Mouse (Mus musculus) G1E-ER4 (cell line): ENCODE data around the gene Col23a1. TPM values are rescaled to one million over a fixed set of nuclear protein-coding genes. Genes with fewer than 3 reads are reported as not detected.

Experiments used
- GATA1 ChIP-seq: IDR thresholded peaks from one replicate; pipeline ENCODE4 v1.8.0; 2012; ENCODE audit warnings: low read length, inconsistent platforms
- polyA plus RNA-seq: library from polyadenylated mRNA; stranded (reverse); fragments of >175 nt; gene quantifications from 2 replicates; pipeline ENCODE4 v1.2.3, GENCODE M21; 2012

Col23a1 gene
- polyA plus RNA-seq, 1 experiment: not detected

DNA sequence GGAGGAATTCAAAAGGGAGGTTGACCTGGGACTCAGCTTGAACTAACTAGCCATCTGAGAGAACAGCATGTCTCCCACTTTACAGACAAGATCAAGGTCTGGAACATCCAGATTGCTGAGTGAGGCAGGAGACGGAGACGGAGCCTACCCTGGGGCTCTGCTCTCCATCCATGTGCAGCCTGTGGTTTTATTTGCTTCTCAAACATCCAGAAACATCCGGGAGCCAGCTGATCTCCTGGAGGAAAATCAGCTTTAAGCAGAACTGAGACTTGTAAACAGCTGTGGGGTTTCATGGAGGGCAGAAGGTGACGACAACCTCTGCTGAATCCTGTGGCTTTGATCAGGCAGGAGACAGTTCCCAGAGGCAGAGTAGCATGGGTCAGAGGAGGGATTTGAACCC is 256.1 kb downstream of the Col23a1 start:
- TF ChIP-seq GATA1: no peak

DNA sequence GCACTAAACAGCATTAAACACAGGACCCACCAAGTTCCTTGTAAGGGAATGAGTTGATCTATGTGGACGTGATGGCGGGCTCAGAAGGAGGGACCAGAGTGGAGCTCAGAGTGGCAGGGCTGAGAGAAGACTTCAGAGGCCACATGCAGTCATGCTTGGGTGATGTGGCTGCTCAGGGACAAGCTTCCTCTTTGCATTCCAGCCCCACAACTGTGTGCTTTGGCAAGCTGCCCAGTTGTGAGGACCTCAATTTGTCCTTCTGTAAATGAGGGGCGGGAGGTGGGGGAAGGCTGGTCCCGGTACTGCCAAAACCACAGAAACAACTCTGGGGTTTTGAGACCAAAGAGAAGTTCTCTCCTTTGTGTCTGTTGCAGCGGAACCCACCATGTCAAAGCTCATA is 261.5 kb downstream of the Col23a1 start:
- no peak for TF ChIP-seq GATA1

DNA sequence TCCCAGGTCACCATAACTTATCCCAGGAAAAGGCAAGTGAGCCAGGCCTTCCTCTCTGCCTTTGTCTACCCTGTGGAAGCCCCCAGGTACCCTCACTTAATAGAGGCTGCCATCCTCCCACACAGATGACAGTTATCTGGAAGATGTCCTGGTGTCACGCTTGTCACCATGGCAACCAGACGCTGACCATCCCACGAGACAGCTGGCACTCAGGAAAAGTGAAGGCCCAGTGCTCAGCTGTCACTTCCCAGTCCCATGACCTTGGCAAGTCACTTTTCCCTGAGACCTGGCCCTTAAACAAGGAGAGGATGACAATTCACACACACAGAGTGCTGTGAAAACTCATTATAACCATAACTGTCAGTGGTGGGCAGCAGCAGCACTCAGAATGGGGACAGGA is 262.4 kb downstream of the Col23a1 start:
- TF ChIP-seq GATA1: no peak

DNA sequence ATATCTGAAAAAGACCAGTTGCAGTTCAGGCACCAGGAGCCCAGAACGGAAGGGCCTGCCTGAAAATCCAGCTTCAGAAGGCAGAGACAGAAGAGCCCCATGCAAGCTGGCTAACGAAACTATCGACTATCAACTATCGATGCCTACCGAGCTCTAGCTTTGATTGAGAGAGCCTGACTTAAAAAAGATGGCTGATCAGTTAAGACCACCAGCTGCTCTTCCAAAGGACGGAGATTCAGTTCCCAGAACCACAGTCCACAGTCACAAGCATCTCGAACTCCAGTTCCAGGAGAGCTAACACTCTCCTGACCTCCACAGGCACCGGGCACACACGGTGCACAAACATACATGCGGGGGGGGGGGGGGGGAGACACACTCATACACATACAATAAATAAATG is 264.9 kb downstream of the Col23a1 start:
- no peak for TF ChIP-seq GATA1

DNA sequence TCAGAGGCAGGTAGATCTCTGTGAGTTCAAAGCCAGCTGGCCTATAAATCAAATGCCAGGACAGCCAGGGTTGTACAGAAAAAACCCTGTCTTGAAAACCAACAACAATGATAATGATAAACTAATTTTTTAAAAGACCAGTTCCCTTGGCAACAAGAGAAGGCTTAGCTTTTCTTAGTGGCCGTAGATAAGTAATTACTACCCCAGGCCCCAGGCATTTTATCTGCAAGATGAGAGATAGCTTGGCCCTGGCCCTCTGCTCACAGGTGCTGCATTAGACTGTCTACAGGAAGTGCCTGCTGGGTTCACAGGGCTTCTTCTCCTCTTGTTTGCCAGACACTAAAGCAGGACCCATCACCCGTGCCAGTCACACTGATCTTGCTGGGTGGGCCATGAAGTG is 265.3 kb downstream of the Col23a1 start:
- TF ChIP-seq GATA1: no peak

DNA sequence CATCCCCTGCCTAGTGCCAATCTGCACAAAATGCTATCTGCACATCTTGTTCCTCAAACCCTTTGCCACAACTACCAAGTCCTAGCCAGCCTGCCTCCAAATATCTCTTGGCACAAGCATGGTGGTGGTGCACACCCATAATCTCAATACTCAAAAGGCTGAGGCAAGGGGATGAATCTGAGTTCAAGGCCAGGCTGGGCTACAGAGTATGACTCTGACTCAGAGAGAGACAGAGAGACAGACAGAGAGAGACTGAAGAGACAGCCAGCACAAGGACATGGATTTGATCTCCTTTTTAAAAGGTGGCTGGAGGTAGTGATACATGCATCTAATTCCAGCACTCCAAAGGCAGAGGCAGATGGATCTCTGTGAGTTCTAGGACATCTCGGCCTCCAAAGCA is 273.6 kb downstream of the Col23a1 start:
- no peak for TF ChIP-seq GATA1

DNA sequence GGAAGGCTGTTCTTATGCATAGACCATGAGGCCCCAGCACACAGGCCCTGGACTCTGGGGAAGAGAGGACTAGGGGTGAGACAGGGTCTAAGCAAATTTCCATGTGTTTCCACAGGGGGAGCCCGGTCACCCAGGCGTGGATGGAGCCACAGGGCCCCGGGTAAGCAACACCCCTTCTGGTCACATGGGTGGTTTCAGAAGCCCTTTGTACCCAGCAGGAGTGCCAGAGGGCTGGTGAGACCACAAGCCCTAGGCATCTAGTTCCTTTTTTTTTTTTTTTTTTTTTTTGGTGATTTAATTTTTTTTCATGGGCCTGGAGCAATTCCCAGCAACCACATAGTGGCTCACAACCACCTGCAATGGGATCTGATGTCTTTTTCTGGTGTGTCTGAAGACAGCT is 275.3 kb downstream of the Col23a1 start:
- no peak for TF ChIP-seq GATA1

DNA sequence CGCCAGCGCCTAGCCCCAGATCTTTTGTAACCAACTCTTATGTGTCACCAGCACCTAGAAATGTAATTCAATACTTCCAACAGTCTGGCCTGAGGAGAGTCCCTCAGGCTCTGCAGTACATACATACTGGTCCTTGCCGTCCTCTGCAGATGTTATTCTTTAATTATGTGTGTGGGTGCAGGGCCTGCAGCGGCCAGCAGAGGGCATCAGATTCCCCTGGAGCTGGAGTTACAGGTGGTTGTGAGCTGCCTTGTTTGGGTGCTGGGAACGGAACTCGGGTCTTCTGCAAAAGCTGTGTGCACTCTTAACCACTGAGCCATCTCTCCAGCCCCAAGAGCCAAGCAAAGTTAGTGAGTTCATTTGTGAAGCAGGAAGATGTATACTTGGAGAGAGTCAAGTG is 276.2 kb downstream of the Col23a1 start:
- no peak for TF ChIP-seq GATA1

DNA sequence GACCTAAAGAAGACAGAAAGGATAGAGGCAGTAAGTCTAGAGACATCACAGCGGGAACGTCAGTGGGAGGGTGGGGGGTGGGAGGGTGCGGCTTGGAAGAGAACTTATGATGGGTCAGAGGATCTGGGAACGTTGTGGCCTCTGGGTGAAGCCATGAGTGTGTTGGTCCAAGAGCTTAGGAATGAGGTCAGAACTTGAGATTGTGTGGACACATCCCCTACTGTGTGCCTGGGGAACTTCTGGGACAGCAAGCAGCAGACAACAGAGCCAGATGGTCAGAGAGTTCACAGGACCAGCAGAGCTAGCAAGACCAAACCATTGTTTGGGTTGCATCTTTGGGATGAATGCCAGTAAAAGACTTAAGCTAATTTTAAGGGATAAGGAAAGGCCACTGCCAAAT is 279.1 kb downstream of the Col23a1 start:
- no peak for TF ChIP-seq GATA1

DNA sequence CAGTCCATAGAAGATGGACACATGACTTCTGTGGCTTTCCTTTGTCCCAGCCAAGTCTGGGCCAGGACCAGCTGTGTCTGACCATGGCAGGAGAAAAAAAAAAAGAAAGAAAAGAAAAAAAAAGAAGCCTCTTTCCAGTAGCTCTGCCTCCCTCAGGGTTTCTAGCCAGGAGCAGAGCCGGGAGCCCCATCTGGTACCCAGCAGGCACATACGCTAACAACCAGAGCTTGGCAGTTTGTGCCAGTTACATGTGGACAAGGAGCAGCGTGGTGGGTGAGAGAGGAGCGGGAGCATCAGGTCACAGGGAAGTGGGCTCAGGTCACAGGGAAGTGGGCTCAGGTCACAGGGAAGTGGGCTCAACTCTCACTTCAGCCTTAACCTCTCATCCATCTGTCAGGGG is 286.7 kb downstream of the Col23a1 start:
- TF ChIP-seq GATA1: no peak

DNA sequence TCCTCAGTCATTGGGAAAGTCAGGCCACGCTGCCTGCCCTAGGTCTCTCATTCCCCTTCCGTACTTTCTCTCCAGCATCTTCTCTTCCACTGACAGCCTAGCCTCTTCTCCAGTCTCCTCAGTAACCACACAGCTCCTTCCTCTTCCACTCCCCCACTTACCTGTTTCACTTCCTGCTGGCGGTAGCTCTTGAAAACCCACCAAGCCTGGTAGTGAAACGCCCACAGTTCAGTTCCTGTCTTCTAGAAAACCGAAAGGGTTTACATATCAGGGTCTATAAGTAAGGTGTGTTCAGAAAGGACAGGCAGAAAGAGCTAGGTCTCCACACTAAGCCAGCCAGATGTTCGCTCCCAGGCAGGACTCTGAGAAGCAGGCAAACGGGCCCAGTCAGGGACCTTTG is 287.9 kb downstream of the Col23a1 start:
- TF ChIP-seq GATA1: no peak

DNA sequence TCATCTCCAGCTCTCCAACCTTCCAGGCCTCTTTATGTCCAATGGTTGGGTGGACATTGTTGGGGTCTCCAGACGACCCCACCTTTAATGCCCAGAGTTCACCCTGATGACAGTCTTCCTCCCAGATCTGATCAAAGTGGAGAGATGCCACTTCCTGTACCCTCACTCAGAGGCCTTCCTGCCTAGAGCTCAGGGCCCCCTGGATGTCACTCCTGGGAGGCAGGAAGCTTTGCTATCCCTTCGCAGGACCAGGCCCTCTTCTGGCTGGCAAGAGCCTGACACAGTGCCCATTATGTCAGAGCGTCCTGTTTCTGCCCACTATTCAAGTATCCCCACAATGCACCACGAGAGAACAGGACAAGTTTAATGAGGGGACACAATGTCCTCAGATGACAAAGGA is 289.3 kb downstream of the Col23a1 start:
- TF ChIP-seq GATA1: no peak

DNA sequence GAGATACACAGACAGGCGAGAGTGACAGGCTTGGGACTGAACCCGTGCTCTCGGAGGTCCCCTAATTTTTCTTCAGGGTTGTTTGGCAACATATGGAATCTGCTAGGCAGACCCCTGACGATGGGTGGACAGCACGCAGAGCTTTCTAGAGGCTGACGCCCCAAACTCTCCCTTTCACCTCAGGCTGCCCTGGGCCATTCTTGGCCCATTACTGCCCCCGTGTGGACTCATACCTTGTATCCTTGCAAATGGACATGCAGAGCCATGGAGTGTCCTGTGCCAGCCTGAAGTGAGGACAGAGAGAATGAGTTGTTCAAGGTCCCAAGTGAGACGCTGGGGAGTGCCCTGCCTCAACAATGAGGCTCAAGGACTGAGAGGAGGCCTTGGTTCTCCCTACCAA is 293.0 kb downstream of the Col23a1 start:
- no peak for TF ChIP-seq GATA1

DNA sequence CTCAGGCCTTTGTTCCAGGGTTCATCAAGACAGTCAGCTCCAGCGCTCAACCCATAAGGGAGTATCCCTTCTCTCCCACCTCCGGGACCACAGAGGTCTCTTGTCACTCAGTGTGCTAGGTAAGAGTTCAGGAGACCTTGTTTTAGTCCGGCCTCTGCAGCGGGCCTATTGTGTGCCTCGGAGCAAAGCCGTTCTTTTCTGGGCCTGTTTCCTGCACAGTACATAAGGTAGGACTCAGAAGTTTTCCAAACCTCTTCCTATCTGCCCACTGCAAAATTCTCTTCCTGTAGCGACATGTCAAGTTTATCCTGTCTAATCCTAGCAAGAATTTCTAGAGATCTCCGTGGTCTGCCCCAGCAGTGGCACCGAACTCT is 294.3 kb downstream of the Col23a1 start:
- no peak for TF ChIP-seq GATA1

DNA sequence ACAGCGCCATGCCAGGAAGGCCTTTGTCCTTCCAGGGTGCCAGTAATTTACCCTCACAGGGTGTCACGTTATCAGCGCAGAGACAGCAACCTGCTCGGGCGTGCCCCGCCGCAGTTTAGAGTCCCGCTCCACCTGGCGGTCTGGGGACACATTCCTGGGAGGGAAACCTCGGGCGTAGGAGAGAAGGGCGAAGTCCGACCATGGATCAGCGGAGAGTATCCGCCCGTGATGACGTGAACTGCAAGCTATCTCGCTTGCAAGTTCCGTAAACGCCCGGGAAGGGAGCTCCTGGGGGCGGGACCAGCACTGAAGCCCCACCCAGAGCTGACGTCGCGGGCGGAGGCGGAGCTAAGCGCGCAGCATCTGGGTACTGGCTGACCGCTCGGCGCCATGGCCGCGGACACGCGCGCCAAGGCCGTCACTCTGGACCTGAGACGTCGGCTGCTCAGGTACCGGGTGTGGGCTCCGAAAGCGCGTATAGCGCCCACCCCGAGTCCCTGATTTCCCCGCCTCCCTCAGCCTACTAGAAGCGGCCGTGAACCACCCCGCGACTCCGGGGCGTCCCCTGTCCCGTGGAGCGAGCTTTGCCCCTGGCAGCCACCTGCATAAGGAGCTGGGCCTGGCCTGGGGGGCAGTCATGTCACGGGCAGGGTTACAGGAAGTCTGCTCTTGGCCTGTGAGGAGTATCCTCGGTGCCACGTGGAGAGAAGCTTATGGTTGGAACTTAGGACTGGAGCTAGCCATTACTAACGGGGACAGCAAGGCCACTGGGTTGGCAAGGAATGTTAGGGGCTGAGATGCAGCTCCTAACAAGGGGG is 294.9 kb downstream of the Col23a1 start, which contains the start of gene Phykpl:
Phykpl (plus strand) TSS at position 327 of the 818 bp plus-strand sequence.
- no peak for TF ChIP-seq GATA1

DNA sequence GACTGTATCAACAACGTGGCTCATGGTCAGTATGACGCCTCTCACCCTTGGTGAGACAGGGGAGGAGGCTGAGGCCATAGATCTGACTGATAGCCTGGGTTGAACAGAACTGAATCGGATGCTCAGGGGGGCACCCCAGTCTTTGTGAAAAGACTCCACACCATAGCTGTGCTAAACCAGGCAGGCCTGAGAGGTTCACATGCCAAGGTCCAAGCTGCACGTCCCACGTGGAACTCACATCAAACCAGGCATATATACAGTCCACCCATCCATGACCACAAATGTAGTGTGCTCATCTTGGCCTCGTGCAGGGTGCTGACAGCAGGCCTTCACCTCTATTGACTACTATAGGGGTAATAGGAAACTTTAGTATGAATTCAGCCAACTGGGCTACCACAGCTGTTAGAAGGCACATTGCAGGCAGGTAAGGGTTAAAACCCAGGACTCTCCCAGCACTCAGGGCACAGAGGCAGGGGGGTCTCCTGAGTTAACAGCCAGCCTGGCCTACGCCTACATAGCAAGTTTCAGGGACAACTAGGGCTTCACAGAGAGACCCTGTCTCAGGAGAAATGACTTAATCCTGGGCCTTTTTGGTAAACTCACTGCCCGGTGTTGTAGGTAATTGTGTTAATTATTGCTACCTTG is 296.0 kb downstream of the Col23a1 start:
- no peak for TF ChIP-seq GATA1

DNA sequence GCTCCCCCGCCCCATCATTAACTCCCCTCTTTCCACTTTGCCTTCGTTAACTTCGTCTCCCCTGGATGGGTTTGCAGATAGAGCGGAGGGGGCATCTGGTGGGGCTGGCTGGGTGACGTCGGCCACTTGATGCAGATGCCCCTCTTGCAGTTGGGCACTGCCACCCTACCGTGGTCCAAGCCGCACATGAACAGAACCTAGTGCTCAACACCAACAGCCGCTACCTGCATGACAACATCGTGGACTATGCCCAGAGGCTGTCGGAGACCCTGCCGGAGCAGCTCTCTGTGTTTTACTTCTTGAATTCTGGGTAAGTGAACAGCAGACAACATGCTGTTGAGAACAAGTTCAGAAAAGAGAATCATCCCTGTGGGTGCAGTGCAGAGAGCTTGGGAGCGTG is 296.7 kb downstream of the Col23a1 start:
- TF ChIP-seq GATA1: no peak
